Mouse (Mus musculus) lung, postnatal 0 days (tissue): Measurements from ENCODE around the gene Cdh9.

Experiments
- CTCF ChIP-seq: IDR thresholded peaks from 2 replicates; pipeline ENCODE4 v1.5.1; 2016; ENCODE audit warnings: antibody characterized with exemption, mild to moderate bottlenecking
- EP300 ChIP-seq: IDR thresholded peaks from 2 replicates; pipeline ENCODE4 v1.6.1; 2016; ENCODE audit warnings: antibody characterized with exemption, mild to moderate bottlenecking, control low read depth

DNA sequence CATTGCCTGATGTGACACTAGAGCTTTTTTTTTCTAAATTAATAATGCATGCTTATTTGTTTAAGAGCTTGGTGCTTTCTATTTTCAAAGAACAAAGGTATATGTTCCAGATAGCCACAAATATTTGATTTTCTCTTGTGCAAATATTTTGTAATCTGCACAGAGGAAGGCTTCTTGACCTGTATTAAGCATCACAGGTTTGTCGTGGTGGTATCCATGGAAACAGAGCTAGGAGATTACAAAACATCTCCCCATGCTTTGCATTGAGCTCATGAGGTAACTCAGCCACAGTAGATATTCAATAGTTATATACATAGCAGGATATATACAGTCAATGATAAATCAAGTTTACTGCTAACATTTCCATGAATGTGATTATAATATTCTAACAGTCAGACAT lies 56.0 kb downstream of the Cdh9 start:
- TF ChIP-seq EP300 (no peak), CTCF (no peak)
